Mouse (Mus musculus): ENCODE measurements around the gene Arhgap8.

Gene Arhgap8

GRCm38 (mm10) chr15:84719791-84720190 lies at the start of gene Arhgap8:
Arhgap8 (plus strand) TSS chr15:84720052.
- DNase-seq: peak; percentile 16 to 26

- DNase-seq: no peak
Measured at GRCm38 (mm10) chr15:84670657-84671055, 49.2 kb upstream of the Arhgap8 start.

GRCm38 (mm10) chr15:84671401-84672307 lies 48.2 kb upstream of the Arhgap8 start:
- peak; percentile 49 for DNase-seq

- DNase-seq: no peak
Measured at GRCm38 (mm10) chr15:84672308-84672615, 47.6 kb upstream of the Arhgap8 start.

- no peak for DNase-seq
Measured at GRCm38 (mm10) chr15:84672616-84673015, 47.2 kb upstream of the Arhgap8 start.

GRCm38 (mm10) chr15:84674329-84675067 lies 45.4 kb upstream of the Arhgap8 start:
- no peak for DNase-seq

- no peak for DNase-seq
Measured at GRCm38 (mm10) chr15:84675317-84675716, 44.5 kb upstream of the Arhgap8 start.

GRCm38 (mm10) chr15:84677943-84678342 lies 41.9 kb upstream of the Arhgap8 start:
- no peak for DNase-seq

GRCm38 (mm10) chr15:84679090-84679489 lies 40.8 kb upstream of the Arhgap8 start:
- no peak for DNase-seq

- DNase-seq: no peak
Measured at GRCm38 (mm10) chr15:84679794-84680193, 40.1 kb upstream of the Arhgap8 start.

GRCm38 (mm10) chr15:84680545-84681454 lies 39.1 kb upstream of the Arhgap8 start:
- peak; percentile 67 for DNase-seq

GRCm38 (mm10) chr15:84681455-84682193 lies 38.2 kb upstream of the Arhgap8 start:
- DNase-seq: peak; percentile 22 to 41

- no peak for DNase-seq
Measured at GRCm38 (mm10) chr15:84682206-84682605, 37.6 kb upstream of the Arhgap8 start.

GRCm38 (mm10) chr15:84682821-84683220 lies 37.0 kb upstream of the Arhgap8 start:
- no peak for DNase-seq

- no peak for DNase-seq
Measured at GRCm38 (mm10) chr15:84684520-84684919, 35.3 kb upstream of the Arhgap8 start.

GRCm38 (mm10) chr15:84685417-84685816 lies 34.4 kb upstream of the Arhgap8 start:
- no peak for DNase-seq

- DNase-seq: no peak
Measured at GRCm38 (mm10) chr15:84687904-84688303, 31.9 kb upstream of the Arhgap8 start.

- no peak for DNase-seq
Measured at GRCm38 (mm10) chr15:84689356-84689755, 30.5 kb upstream of the Arhgap8 start.

GRCm38 (mm10) chr15:84691513-84691912 lies 28.3 kb upstream of the Arhgap8 start:
- DNase-seq: no peak

GRCm38 (mm10) chr15:84692645-84693044 lies 27.2 kb upstream of the Arhgap8 start:
- DNase-seq: no peak

- DNase-seq: no peak
Measured at GRCm38 (mm10) chr15:84696021-84696420, 23.8 kb upstream of the Arhgap8 start.

GRCm38 (mm10) chr15:84697611-84698011 lies 22.2 kb upstream of the Arhgap8 start:
- DNase-seq: no peak

Measured in thymus, postnatal 36 days (tissue).